Mouse (Mus musculus): ENCODE measurements around the gene Cdkn3. TPM values are rescaled to one million over a fixed set of nuclear protein-coding genes. Genes with fewer than 3 reads are reported as not detected.
A peak's percentile ranks its signal among the peaks of the same experiment; 100 is the strongest.

Cdkn3 gene
- total and polyA plus RNA-seq, 2 experiments: 0.31 TPM; not detected in 1

DNA sequence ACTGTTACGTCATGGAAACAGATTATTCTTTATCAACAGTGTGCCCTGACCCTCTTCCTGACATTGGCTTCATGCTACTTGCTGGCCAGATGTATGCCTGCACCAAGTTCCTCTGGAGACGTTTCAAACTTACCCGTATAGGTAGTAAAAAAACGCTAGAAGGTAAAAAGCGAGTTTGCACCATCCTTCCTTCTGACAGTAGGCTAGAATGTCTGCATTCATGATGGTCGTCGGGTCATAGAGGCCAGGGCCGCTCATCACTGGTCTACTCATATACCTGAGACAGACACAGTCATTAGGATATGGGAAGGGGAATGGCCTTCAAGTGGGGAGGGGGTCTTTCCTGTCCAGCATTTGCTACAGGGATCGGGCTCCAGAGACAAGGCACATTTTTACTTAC lies 18.4 kb downstream of the Cdkn3 start:
- no peaks in the 10 kb centered on the region for H3K27me3 ChIP-seq (ENCODE audit: control insufficient read depth, insufficient read depth, low read length)
- H3K79me2 ChIP-seq (ENCODE audit: control insufficient read depth, insufficient read depth, low read length): peaks cover 5% of the 10 kb centered on the region; the same call in 1 of the 2 replicates
- DNase-seq (ENCODE audit: extremely low read depth, low read depth, low spot score): no peak
- 97% methylated on average over 9 of the region's 9 CpGs for WGBS
- no peak overlapping the region for H3K27ac ChIP-seq (replicated peaks; ENCODE audit: insufficient read depth, low read depth, low read length)
- TF ChIP-seq POLR2A (IDR thresholded peaks at IDR 0.05; ENCODE audit: extremely low read depth, insufficient read depth, low read length) (no peak), CTCF (IDR thresholded peaks at IDR 0.05; ENCODE audit: low read depth, low read length) (no peak)
- no peak overlapping the region for H3K9ac ChIP-seq (ENCODE audit: low read depth, low read length)
- no peaks in the 10 kb centered on the region for H3K4me1 ChIP-seq (ENCODE audit: control insufficient read depth, insufficient read depth, low read length)
- no peak overlapping the region for H3K4me3 ChIP-seq (ENCODE audit: insufficient read depth, low read depth, low read length)
- peaks cover 45% of the 10 kb centered on the region for H3K36me3 ChIP-seq (ENCODE audit: control insufficient read depth, insufficient read depth, low read length)

- WGBS: 98% methylated on average over 7 of the region's 7 CpGs
- Histone ChIP-seq H3K27me3 (ENCODE audit: control insufficient read depth, insufficient read depth, low read length) (no peaks in the 10 kb centered on the region), H3K36me3 (ENCODE audit: control insufficient read depth, insufficient read depth, low read length) (peaks cover 43% of the 10 kb centered on the region), H3K79me2 (ENCODE audit: control insufficient read depth, insufficient read depth, low read length) (peaks cover 6% of the 10 kb centered on the region; the same call in 1 of the 2 replicates), H3K27ac (replicated peaks; ENCODE audit: insufficient read depth, low read depth, low read length) (no peak overlapping the region), H3K4me1 (ENCODE audit: control insufficient read depth, insufficient read depth, low read length) (no peaks in the 10 kb centered on the region), H3K4me3 (ENCODE audit: insufficient read depth, low read depth, low read length) (no peak overlapping the region), H3K9ac (ENCODE audit: low read depth, low read length) (no peak overlapping the region)
- DNase-seq (ENCODE audit: extremely low read depth, low read depth, low spot score): no peak
- TF ChIP-seq POLR2A (IDR thresholded peaks at IDR 0.05; ENCODE audit: extremely low read depth, insufficient read depth, low read length): no peak
- peak; percentile 58 for TF ChIP-seq CTCF (IDR thresholded peaks at IDR 0.05; ENCODE audit: low read depth, low read length)
Measured at GRCm38 (mm10) chr14:46779217-46779616, 18.9 kb downstream of the Cdkn3 start.

DNA sequence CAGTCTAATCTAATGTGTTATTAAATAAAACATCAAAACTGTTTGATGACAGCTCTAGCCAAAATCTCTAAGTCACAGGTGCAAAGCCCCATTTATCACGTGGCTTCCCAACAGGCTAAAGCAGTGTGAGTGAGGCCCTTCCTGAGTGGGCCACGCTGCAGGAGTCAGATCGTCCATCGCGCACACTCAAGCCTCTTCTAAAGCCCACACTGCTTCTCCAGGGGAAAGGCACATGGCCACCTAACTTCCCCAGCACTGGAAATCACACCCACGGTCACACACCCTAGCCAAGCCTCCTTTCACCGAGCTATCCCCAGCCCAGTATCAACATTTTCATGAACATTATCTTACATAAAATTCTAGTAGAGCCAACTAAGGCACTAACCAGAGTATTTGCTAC lies 20.7 kb downstream of the Cdkn3 start:
- no peak overlapping the region for H3K9ac ChIP-seq (ENCODE audit: low read depth, low read length)
- H3K27me3 ChIP-seq (ENCODE audit: control insufficient read depth, insufficient read depth, low read length): no peaks in the 10 kb centered on the region
- no peak overlapping the region for H3K4me3 ChIP-seq (ENCODE audit: insufficient read depth, low read depth, low read length)
- peaks cover 37% of the 10 kb centered on the region for H3K36me3 ChIP-seq (ENCODE audit: control insufficient read depth, insufficient read depth, low read length)
- H3K27ac ChIP-seq (replicated peaks; ENCODE audit: insufficient read depth, low read depth, low read length): no peak overlapping the region
- TF ChIP-seq CTCF (IDR thresholded peaks at IDR 0.05; ENCODE audit: low read depth, low read length) (no peak), POLR2A (IDR thresholded peaks at IDR 0.05; ENCODE audit: extremely low read depth, insufficient read depth, low read length) (no peak)
- H3K79me2 ChIP-seq (ENCODE audit: control insufficient read depth, insufficient read depth, low read length): peaks cover 18% of the 10 kb centered on the region; the same call in 1 of the 2 replicates
- peaks cover 3% of the 10 kb centered on the region; the same call in 1 of the 2 replicates for H3K4me1 ChIP-seq (ENCODE audit: control insufficient read depth, insufficient read depth, low read length)
- DNase-seq (ENCODE audit: extremely low read depth, low read depth, low spot score): no peak
- 94% methylated on average over 7 of the region's 7 CpGs for WGBS

DNA sequence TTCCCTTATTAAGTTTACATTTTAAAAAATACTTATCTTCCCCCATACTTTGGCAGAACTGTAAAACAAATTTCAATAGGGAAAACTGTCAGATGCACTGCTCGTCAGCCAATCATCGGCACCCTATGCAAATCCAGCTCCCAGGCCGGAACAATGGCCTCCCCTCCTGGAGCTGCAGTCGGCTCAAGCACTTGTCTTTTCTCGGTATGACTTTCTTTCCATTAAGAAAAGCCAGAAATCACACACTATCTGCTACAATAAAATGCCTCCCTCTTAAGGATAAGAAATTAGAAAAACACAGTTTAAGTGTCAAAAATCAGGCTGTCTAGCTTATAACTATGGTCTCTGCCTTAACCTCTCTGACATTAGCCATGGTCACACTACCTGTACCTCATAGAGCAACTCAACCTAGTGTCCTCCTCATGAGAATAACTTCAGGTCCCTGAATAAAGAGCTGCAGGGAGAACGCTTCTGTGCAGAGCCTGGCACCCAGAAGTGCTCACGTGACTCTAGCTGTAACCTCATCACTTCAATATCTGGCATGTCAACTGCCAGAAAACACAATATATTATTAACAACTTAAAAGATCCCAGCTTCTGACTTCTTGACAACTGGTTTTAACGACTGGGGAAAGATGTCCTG lies 22.0 kb downstream of the Cdkn3 start:
- Histone ChIP-seq H3K27ac (replicated peaks; ENCODE audit: insufficient read depth, low read depth, low read length) (no peak overlapping the region), H3K9ac (ENCODE audit: low read depth, low read length) (no peak overlapping the region), H3K4me3 (ENCODE audit: insufficient read depth, low read depth, low read length) (no peak overlapping the region), H3K79me2 (ENCODE audit: control insufficient read depth, insufficient read depth, low read length) (peaks cover 22% of the 10 kb centered on the region; the same call in 1 of the 2 replicates), H3K36me3 (ENCODE audit: control insufficient read depth, insufficient read depth, low read length) (peaks cover 32% of the 10 kb centered on the region), H3K27me3 (ENCODE audit: control insufficient read depth, insufficient read depth, low read length) (no peaks in the 10 kb centered on the region), H3K4me1 (ENCODE audit: control insufficient read depth, insufficient read depth, low read length) (peaks cover 9% of the 10 kb centered on the region; the same call in 1 of the 2 replicates)
- TF ChIP-seq POLR2A (IDR thresholded peaks at IDR 0.05; ENCODE audit: extremely low read depth, insufficient read depth, low read length): no peak
- no peak for TF ChIP-seq CTCF (IDR thresholded peaks at IDR 0.05; ENCODE audit: low read depth, low read length)
- 88% methylated on average over 8 of the region's 8 CpGs for WGBS
- DNase-seq (ENCODE audit: extremely low read depth, low read depth, low spot score): no peak

- Histone ChIP-seq H3K27me3 (ENCODE audit: control insufficient read depth, insufficient read depth, low read length) (no peaks in the 10 kb centered on the region), H3K9ac (ENCODE audit: low read depth, low read length) (no peak overlapping the region), H3K4me1 (ENCODE audit: control insufficient read depth, insufficient read depth, low read length) (peaks cover 11% of the 10 kb centered on the region), H3K27ac (replicated peaks; ENCODE audit: insufficient read depth, low read depth, low read length) (no peak overlapping the region), H3K36me3 (ENCODE audit: control insufficient read depth, insufficient read depth, low read length) (peaks cover 21% of the 10 kb centered on the region), H3K4me3 (ENCODE audit: insufficient read depth, low read depth, low read length) (no peak overlapping the region), H3K79me2 (ENCODE audit: control insufficient read depth, insufficient read depth, low read length) (peaks cover 22% of the 10 kb centered on the region; the same call in 1 of the 2 replicates)
- TF ChIP-seq POLR2A (IDR thresholded peaks at IDR 0.05; ENCODE audit: extremely low read depth, insufficient read depth, low read length) (no peak), CTCF (IDR thresholded peaks at IDR 0.05; ENCODE audit: low read depth, low read length) (no peak)
- 92% methylated on average over 10 of the region's 10 CpGs for WGBS
- no peak for DNase-seq (ENCODE audit: extremely low read depth, low read depth, low spot score)
Measured at GRCm38 (mm10) chr14:46783327-46783926, 23.1 kb downstream of the Cdkn3 start.

GRCm38 (mm10) chr14:46785247-46785646 lies 24.9 kb downstream of the Cdkn3 start:
- no peak for DNase-seq (ENCODE audit: extremely low read depth, low read depth, low spot score)
- peaks cover 22% of the 10 kb centered on the region; the same call in 1 of the 2 replicates for H3K79me2 ChIP-seq (ENCODE audit: control insufficient read depth, insufficient read depth, low read length)
- H3K9ac ChIP-seq (ENCODE audit: low read depth, low read length): no peak overlapping the region
- no peak overlapping the region for H3K4me3 ChIP-seq (ENCODE audit: insufficient read depth, low read depth, low read length)
- H3K27me3 ChIP-seq (ENCODE audit: control insufficient read depth, insufficient read depth, low read length): no peaks in the 10 kb centered on the region
- TF ChIP-seq POLR2A (IDR thresholded peaks at IDR 0.05; ENCODE audit: extremely low read depth, insufficient read depth, low read length) (no peak), CTCF (IDR thresholded peaks at IDR 0.05; ENCODE audit: low read depth, low read length) (no peak)
- H3K4me1 ChIP-seq (ENCODE audit: control insufficient read depth, insufficient read depth, low read length): peaks cover 14% of the 10 kb centered on the region
- H3K27ac ChIP-seq (replicated peaks; ENCODE audit: insufficient read depth, low read depth, low read length): no peak overlapping the region
- peaks cover 5% of the 10 kb centered on the region for H3K36me3 ChIP-seq (ENCODE audit: control insufficient read depth, insufficient read depth, low read length)
- 95% methylated on average over 5 of the region's 5 CpGs for WGBS
